Mouse (Mus musculus): ENCODE data around the gene Sec23b.
"Not testable (repeated sequence)": the region's sequence is repeated elsewhere in the genome, so short reads cannot be mapped to it uniquely, and the experiment has no call there.

Sec23b gene

GRCm38 (mm10) chr2:144555820-144556552 is at the start of gene Sec23b:
Sec23b (plus strand) TSS chr2:144556229.
- DNase-seq (ENCODE audit: low spot score in 2 of 2): peak; percentile 97

GRCm38 (mm10) chr2:144514619-144515018 is 41.4 kb upstream of the Sec23b start:
- peak in 1 of 2 experiments; percentile 14 for DNase-seq (ENCODE audit: low spot score in 2 of 2)

DNA sequence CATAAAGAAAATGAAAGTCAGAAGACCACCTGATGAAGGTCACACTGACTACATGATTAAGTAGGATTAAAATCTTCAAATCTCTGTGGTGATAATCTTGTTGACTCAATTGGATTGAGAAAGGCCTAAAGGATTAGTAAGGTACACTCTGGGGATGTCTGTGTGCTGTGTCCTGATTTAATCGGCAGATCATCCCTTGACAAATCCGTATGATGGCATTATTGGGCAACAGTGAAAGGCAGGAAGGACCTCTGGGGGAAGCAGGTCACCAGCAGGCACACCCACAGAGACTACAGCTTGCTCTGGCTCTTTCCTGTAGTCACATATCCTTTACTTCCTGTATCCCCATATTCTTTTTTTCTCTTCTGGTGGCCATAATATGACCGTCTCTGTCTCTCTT is 36.3 kb upstream of the Sec23b start:
- no peak for DNase-seq (ENCODE audit: low spot score in 2 of 2)

DNA sequence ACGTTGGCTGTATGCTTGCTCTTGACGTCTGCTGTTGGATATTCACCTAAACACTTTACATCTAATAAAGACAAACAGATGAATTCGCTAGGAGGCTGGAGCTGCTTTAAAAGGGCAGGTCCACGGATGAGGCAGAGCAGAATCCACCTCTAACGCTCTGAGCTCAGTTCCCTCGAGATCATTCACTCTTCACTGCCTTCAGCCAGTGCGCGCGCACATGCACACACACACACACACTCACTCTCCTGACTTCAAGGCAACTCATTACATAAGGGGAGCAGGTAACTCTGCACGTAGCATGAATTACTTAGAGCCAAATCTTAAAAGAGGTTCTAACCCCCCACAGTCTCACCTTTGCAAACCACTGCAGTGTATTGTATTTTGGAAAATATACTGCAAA is 30.2 kb upstream of the Sec23b start:
- DNase-seq (ENCODE audit: low spot score in 2 of 2): peak; percentile 25 to 28

DNA sequence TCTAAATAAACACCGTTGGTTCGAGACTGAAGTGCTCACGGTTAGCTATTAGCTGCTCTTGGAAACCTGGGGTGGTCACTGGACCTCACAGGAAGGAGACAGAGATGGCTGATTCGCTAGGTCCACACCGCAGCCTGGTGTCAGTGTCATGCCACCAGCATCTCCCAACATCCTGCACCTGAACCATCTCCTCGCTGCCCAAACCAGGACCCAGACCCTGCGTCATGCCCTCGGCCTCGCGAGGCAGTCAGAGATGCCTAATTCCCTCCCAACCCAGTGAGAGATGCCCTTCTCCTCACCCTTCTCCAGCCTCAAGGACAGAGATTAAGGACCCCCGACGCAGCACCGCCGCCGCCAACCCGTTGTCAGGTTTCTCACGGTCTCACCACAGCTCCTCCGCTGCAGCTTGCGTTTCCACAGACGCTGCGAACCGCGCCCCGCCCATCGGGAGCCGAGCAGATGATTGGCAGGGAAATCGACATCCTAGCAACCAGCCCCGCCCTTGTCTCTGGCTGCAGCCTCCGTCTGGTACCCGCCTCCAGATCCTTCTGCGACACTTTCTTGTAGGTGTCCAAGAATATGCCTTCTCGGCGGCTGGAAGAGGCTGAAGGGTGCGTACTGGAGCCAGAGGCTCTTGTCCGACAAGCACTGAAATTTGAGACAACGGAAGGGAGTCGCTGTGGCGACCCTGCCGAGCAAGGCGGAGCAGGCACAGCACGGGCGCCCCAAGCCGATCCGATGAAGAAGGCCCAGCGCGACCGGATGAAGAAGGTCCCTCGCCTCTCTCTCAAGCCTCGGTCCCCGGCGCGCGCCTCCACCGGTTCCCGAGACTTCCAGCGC is 28.8 kb upstream of the Sec23b start, which contains the start of the genes Dzank1 and Polr3f:
Gene Dzank1 (minus strand): TSS at position 434 of the 840 bp plus-strand sequence.
Gene Polr3f (plus strand): TSS at position 738 of the 840 bp plus-strand sequence.
- DNase-seq (ENCODE audit: low spot score in 2 of 2): peak; percentile 98

- DNase-seq (ENCODE audit: low spot score in 2 of 2): no peak
These were observed 28.2 kb upstream of the Sec23b start for GRCm38 (mm10) chr2:144527821-144528174.

GRCm38 (mm10) chr2:144537123-144537522 is 18.9 kb upstream of the Sec23b start:
- no peak for DNase-seq (ENCODE audit: low spot score in 2 of 2)

GRCm38 (mm10) chr2:144541246-144541645 is 14.8 kb upstream of the Sec23b start:
- DNase-seq (ENCODE audit: low spot score in 2 of 2): no peak

DNA sequence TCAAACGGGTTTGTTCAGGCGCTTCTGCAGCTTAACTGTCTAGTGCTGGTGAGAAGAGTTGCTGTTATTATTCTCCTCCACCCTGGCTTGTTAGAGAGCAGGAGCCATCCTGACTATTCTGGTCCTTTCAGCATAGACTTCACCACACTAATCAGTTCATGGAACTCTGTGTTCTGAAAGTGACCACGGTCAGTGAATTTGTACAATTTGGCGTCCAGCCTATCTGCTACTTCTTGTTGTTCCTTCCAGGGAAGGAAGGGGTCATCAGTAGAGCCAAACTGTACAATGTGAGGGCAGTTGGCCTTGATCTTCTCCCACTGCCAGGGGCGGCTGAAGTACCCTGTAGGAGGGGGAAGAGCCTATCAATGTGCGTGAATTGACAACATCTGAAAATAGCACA is 12.4 kb upstream of the Sec23b start:
- DNase-seq (ENCODE audit: low spot score in 2 of 2): no peak

DNA sequence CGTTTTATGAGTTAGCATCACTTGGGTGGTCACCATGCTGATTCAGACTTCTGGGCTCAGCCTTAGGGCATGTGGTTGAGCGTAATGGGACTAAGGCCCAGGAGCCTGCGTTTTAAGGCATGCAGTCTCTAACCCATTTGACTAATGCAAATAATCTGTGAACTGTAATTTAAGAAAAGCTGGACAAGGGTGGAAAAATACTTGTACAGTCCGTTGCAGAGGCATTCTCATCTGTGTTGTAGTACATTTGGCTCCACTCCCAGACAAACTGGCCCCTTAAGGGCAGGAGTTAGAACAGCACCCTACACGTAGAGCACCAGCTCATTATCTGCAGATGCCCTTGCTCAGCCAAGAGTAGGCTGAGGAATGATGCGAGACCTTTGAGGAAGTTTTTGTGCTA is 11.4 kb upstream of the Sec23b start:
- no peak for DNase-seq (ENCODE audit: low spot score in 2 of 2)

- DNase-seq (ENCODE audit: low spot score in 2 of 2): no peak
These were observed 11.0 kb upstream of the Sec23b start for GRCm38 (mm10) chr2:144545061-144545460.

- no peak for DNase-seq (ENCODE audit: low spot score in 2 of 2)
These were observed 10.5 kb upstream of the Sec23b start for GRCm38 (mm10) chr2:144545481-144545880.

DNA sequence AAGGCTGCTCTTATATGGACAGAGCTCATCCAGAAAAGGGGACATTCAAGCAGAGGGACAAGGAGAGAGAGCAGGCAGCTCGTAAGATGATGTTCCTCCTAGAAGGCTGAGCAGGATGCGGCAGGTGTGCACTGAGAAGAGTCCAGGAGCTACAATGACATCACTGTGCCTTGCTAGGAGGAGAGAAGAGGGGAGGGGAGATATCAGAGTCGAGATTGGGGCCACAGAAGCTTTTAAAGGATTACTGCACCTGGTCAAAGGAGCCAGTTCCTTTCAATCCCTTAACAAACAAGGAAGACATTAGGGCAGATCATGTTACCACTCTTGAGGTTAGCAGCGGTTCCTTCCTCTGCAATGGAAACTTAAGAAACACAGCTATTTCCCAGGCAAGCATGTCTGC is 8.5 kb upstream of the Sec23b start:
- no peak for DNase-seq (ENCODE audit: low spot score in 2 of 2)

- DNase-seq (ENCODE audit: low spot score in 2 of 2): peak; percentile 65 to 70
These were observed 5.5 kb upstream of the Sec23b start, which contains the start of gene Rbbp9 for GRCm38 (mm10) chr2:144550529-144550928. Rbbp9 (minus strand) TSS chr2:144550869.

DNA sequence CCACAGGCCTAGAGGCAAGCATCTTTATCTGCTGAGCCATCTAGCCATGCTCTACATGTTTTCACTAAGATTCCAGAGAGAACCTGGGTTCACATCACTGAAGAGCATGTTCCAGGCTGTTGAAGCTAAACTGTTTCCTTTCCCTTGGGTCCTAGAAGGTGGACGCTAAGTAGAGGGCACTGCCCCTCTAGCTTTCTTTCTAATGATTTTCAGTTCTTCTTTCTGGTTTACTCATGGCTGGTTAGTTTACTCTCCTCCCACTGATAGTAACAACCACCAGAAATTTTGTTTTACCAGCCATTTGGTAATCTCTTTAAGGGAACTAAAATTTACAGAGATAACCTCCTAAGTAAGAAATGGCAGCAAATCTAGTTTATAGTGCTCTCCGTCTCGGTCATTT is 2.1 kb upstream of the Sec23b start:
- DNase-seq (ENCODE audit: low spot score in 2 of 2): no peak

DNA sequence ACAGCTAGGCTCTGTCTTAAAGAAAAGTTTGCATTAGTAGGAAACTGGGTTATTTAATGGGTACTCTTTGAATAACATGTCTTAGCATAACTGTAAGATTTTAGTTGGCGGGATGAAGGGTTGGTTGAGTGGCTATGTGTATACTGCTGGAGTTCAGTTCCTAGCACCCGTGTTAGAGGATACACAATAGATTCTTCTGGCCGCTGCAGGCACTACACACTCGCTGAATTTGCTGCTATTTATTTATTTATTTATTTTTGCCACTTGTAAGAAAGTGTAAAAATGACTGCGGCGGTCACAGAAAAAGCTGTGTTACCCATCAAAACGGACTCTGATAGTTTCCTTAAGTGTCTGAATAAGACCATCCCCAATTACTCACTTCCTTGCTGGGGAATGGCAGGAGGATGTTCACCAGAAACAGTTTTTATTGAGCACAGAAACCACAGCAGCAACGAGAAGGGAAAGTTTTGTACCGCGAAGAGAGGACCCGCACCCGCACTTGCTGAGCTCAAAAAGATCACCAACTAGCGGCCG is 676 bp upstream of the Sec23b start:
- DNase-seq (ENCODE audit: low spot score in 2 of 2): no peak

DNA sequence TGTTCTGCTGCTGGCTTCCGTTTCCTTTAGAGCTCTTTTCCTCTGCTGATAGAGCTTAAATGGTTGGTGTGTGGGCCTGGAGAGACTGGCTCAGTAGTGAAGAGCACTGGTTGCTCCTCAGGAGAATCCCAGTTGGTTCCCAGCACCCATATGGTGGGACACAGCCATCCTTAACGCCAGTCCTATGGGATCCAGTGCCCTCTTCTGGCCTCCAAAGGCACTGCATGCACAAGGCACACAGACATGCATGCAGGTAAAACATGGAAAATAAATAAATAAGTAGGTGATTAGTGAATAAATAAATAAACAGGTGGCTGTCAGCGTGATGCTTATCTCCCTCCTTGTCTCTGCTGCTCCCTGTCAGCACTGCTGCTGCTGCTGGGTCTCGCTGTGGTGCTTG is 32.7 kb downstream of the Sec23b start:
- DNase-seq (ENCODE audit: low spot score in 2 of 2): no peak

GRCm38 (mm10) chr2:144593036-144593435 is 37.0 kb downstream of the Sec23b start:
- not testable (repeated sequence) for DNase-seq (ENCODE audit: low spot score in 2 of 2)

DNA sequence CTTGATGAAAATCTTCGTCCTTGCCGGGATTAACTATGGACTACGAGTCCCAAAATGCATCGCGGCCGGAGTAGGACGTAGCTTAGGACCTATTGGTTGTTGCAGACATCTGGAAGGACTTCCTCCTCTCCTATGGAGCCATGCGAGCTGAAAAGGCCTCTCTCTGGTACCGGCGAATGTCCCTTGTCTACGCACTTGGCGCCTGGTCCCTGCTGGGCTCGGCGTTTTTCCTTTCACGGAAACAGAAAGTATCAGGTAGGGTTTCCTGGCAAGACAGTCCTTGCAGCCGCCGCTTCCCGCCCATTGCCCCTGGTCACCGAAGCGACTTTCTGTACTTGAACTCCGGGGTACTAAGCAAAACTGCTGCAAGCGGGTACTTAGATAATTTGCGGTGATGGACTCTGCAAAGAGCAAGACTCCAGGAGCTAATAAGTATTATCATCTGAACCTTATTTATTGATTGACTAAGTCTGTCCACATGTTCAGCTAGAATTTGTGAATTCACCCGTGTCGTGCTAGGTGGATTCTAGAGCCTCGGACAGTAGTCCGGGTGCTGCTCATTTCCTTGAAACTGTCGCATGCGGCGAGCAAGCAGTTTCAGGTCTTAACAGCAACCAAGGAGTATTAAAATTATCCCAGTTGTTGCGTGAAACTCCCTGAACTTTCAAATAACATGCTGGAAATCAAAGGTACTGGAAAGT is 38.1 kb downstream of the Sec23b start, which contains the start of gene Smim26:
Gene Smim26 (plus strand): TSS at position 104 of the 701 bp plus-strand sequence.
- DNase-seq (ENCODE audit: low spot score in 2 of 2): peak; percentile 81 to 86

- no peak for DNase-seq (ENCODE audit: low spot score in 2 of 2)
These were observed 42.0 kb downstream of the Sec23b start for GRCm38 (mm10) chr2:144598006-144598405.

GRCm38 (mm10) chr2:144599831-144600687 is 44.0 kb downstream of the Sec23b start, which contains the start of gene Dtd1:
Dtd1 (plus strand) TSS chr2:144599897.
- peak; percentile 85 to 88 for DNase-seq (ENCODE audit: low spot score in 2 of 2)
